Mouse (Mus musculus): Measurements from ENCODE around the gene Snx6. TPM values are rescaled to one million over a fixed set of nuclear protein-coding genes. Genes with fewer than 3 reads are reported as not detected.
"Not testable (repeated sequence)": the region's sequence is repeated elsewhere in the genome, so short reads cannot be mapped to it uniquely, and the experiment has no call there.

The Snx6 gene
- total and polyA plus RNA-seq, 3 experiments, result 9.9 to 62.0 (median 54.7) TPM

GRCm38 (mm10) chr12:54803531-54803930 lies 8.0 kb upstream of the Snx6 start:
- DNase-seq, result no peak

GRCm38 (mm10) chr12:54796516-54797195 lies 1.2 kb upstream of the Snx6 start:
- DNase-seq, result no peak

- no peak for DNase-seq
Observed at GRCm38 (mm10) chr12:54794392-54794791, 1.1 kb downstream of the Snx6 start.

GRCm38 (mm10) chr12:54791465-54791864 lies 4.0 kb downstream of the Snx6 start:
- DNase-seq, result no peak

- peak; percentile 30 for DNase-seq
Observed at GRCm38 (mm10) chr12:54789346-54790143, 6.0 kb downstream of the Snx6 start.

- DNase-seq, result no peak
Observed at GRCm38 (mm10) chr12:54763624-54764023, 31.9 kb downstream of the Snx6 start.

GRCm38 (mm10) chr12:54760676-54761075 lies 34.8 kb downstream of the Snx6 start:
- no peak for DNase-seq

GRCm38 (mm10) chr12:54758846-54759245 lies 36.7 kb downstream of the Snx6 start:
- DNase-seq, result no peak

- no peak for DNase-seq
Observed at GRCm38 (mm10) chr12:54748647-54749046, 46.9 kb downstream of the Snx6 start.

GRCm38 (mm10) chr12:54738661-54739243 lies 56.8 kb downstream of the Snx6 start:
- peak; percentile 30 for DNase-seq

GRCm38 (mm10) chr12:54737891-54738660 lies 57.4 kb downstream of the Snx6 start:
- DNase-seq, result not testable (repeated sequence)

- peak; percentile 5 for DNase-seq
Observed at GRCm38 (mm10) chr12:54734307-54735131, 61.0 kb downstream of the Snx6 start.

- not testable (repeated sequence) for DNase-seq
Observed at GRCm38 (mm10) chr12:54729140-54730059, 66.1 kb downstream of the Snx6 start.

GRCm38 (mm10) chr12:54718871-54719786 lies 76.4 kb downstream of the Snx6 start:
- DNase-seq, result not testable (repeated sequence)

- peak; percentile 0 for DNase-seq
Observed at GRCm38 (mm10) chr12:54717516-54717915, 78.0 kb downstream of the Snx6 start.

- peak; percentile 52 for DNase-seq
Observed at GRCm38 (mm10) chr12:54713822-54714626, 81.5 kb downstream of the Snx6 start.

- peak; percentile 52 for DNase-seq
Observed at GRCm38 (mm10) chr12:54710494-54710879, 85.0 kb downstream of the Snx6 start.

Measured in adrenal gland, adult 2 months (tissue).